Comparison of ENCODE assay signal across 45 mouse cellular contexts in genomic region chr5:90515561-90515960, GRCm38 (mm10). TPM values are rescaled to one million over a fixed set of nuclear protein-coding genes. Genes with fewer than 3 reads are reported as not detected.
"Had no signal": no experiment of that assay in that cellular context is flagged by ENCODE, and none has a peak within 500 bp of the region (broad histone marks: within the 10 kb centered on the region; RNA-seq: fewer than 3 reads in every experiment).

No protein-coding gene starts in this region.

- H3K36me3 ChIP-seq: heart, embryonic 10.5 days; heart, embryonic 12.5 days; heart, embryonic 13.5 days; heart, embryonic 15.5 days; hindbrain, embryonic 10.5 days; hindbrain, embryonic 12.5 days; hindbrain, embryonic 13.5 days; hindbrain, embryonic 15.5 days; intestine, embryonic 15.5 days; kidney, embryonic 15.5 days had no signal

- H3K4me1 ChIP-seq: heart, embryonic 10.5 days; heart, embryonic 12.5 days; heart, embryonic 13.5 days; heart, embryonic 15.5 days; hindbrain, embryonic 10.5 days; hindbrain, embryonic 12.5 days; hindbrain, embryonic 13.5 days; hindbrain, embryonic 15.5 days; intestine, embryonic 15.5 days; kidney, embryonic 15.5 days had no signal

- H3K9me3 ChIP-seq: heart, embryonic 10.5 days; heart, embryonic 12.5 days; heart, embryonic 13.5 days; heart, embryonic 15.5 days; hindbrain, embryonic 10.5 days; hindbrain, embryonic 12.5 days; hindbrain, embryonic 13.5 days; hindbrain, embryonic 15.5 days; intestine, embryonic 15.5 days; kidney, embryonic 15.5 days had no signal

- H3K27ac ChIP-seq: heart, embryonic 10.5 days; heart, embryonic 13.5 days; heart, embryonic 15.5 days; hindbrain, embryonic 10.5 days; hindbrain, embryonic 12.5 days; hindbrain, embryonic 13.5 days; hindbrain, embryonic 15.5 days; hindbrain, postnatal 0 days; intestine, embryonic 15.5 days; kidney, embryonic 15.5 days; kidney, postnatal 0 days; layer of hippocampus, adult 2 months had no signal

- ATAC-seq: hindbrain, postnatal 0 days; inflammation-experienced regulatory T-cells, adult 6 months; intestine, embryonic 15.5 days; intestine, embryonic 16.5 days; intestine, postnatal 0 days had no signal

- H3K9ac ChIP-seq: heart, embryonic 12.5 days; heart, embryonic 13.5 days; heart, embryonic 15.5 days; hindbrain, embryonic 12.5 days; hindbrain, embryonic 13.5 days; hindbrain, embryonic 15.5 days; intestine, embryonic 15.5 days; kidney, embryonic 15.5 days had no signal

- H3K4me2 ChIP-seq: heart, embryonic 11.5 days; heart, embryonic 12.5 days; heart, embryonic 13.5 days; heart, embryonic 15.5 days; hindbrain, embryonic 12.5 days; hindbrain, embryonic 13.5 days; hindbrain, embryonic 15.5 days; intestine, embryonic 15.5 days; kidney, embryonic 15.5 days had no signal

- H3K4me3 ChIP-seq: heart, embryonic 10.5 days; heart, embryonic 12.5 days; heart, embryonic 13.5 days; heart, embryonic 15.5 days; hindbrain, embryonic 10.5 days; hindbrain, embryonic 12.5 days; hindbrain, embryonic 13.5 days; hindbrain, embryonic 15.5 days; intestine, embryonic 15.5 days; kidney, embryonic 15.5 days; layer of hippocampus, adult 2 months had no signal

- H3K27me3 ChIP-seq: heart, embryonic 12.5 days; heart, embryonic 13.5 days; heart, embryonic 15.5 days; hindbrain, embryonic 12.5 days; hindbrain, embryonic 13.5 days; hindbrain, embryonic 15.5 days; intestine, embryonic 15.5 days; kidney, embryonic 15.5 days had no signal

- DNase-seq: heart, postnatal 10 days; heart, postnatal 14 days; heart, postnatal 36 days; heart, postnatal 4 days; kidney, adult 11 months; kidney, adult 18-20 months; kidney, adult 2 months; kidney, adult 8-10 months; kidney, adult 9 months; kidney, postnatal 10 days; kidney, postnatal 14 days; kidney, postnatal 25 days; kidney, postnatal 36 days; kidney, postnatal 4 days; layer of hippocampus, adult 9-11 months; layer of hippocampus, postnatal 36 days had no signal

RNA-seq across cellular contexts. Expression of gene Afm, which starts 3.2 kb away (rescaled TPM):
- total RNA-seq: heart, adult 8-10 months; heart, postnatal 10 days; heart, postnatal 14 days; heart, postnatal 25 days; heart, postnatal 36 days; heart, postnatal 4 days; hindbrain, postnatal 0 days; layer of hippocampus, adult 18-20 months; layer of hippocampus, adult 2 months; layer of hippocampus, postnatal 10 days; layer of hippocampus, postnatal 14 days; layer of hippocampus, postnatal 25 days; layer of hippocampus, postnatal 36 days; left cerebral cortex, adult 18-20 months had no signal
- polyA plus RNA-seq: heart, embryonic 11.5 days; heart, embryonic 14.5 days; heart, embryonic 15.5 days; heart, postnatal 0 days; hindbrain, embryonic 10.5 days; hindbrain, embryonic 11.5 days; hindbrain, embryonic 12.5 days; hindbrain, embryonic 13.5 days; hindbrain, embryonic 15.5 days; hindbrain, postnatal 0 days; inflammation-experienced regulatory T-cells, adult 6 months had no signal

RNA-seq across cellular contexts. Expression of gene Afp, which starts 25.0 kb away (rescaled TPM):
- total RNA-seq: heart, adult 8-10 months; heart, postnatal 10 days; heart, postnatal 14 days; heart, postnatal 25 days; heart, postnatal 36 days; layer of hippocampus, adult 18-20 months; layer of hippocampus, adult 2 months; layer of hippocampus, postnatal 10 days; layer of hippocampus, postnatal 14 days; layer of hippocampus, postnatal 25 days; layer of hippocampus, postnatal 36 days; left cerebral cortex, adult 18-20 months had no signal
- polyA plus RNA-seq: hindbrain, embryonic 11.5 days had no signal

RNA-seq across cellular contexts. Expression of gene 5830473C10Rik, which starts 45.3 kb away (rescaled TPM):
- total RNA-seq: heart, adult 8-10 months; heart, postnatal 10 days; heart, postnatal 14 days; heart, postnatal 25 days; heart, postnatal 36 days; heart, postnatal 4 days; hematopoietic stem cell, adult 5-6 weeks; hindbrain, postnatal 0 days; layer of hippocampus, adult 18-20 months; layer of hippocampus, adult 2 months; layer of hippocampus, postnatal 25 days; layer of hippocampus, postnatal 36 days had no signal
- polyA plus RNA-seq: heart, embryonic 11.5 days; heart, embryonic 12.5 days; heart, embryonic 13.5 days; heart, embryonic 14.5 days; heart, embryonic 15.5 days; heart, embryonic 16.5 days; heart, postnatal 0 days; hindbrain, embryonic 11.5 days; hindbrain, embryonic 12.5 days; hindbrain, embryonic 13.5 days; hindbrain, embryonic 15.5 days; intestine, embryonic 15.5 days had no signal

RNA-seq across cellular contexts. Expression of gene Alb, which starts 54.9 kb away (rescaled TPM):
- total RNA-seq: heart, postnatal 25 days; heart, postnatal 36 days; hematopoietic stem cell, adult 5-6 weeks; layer of hippocampus, adult 18-20 months; layer of hippocampus, adult 2 months; layer of hippocampus, postnatal 10 days; layer of hippocampus, postnatal 14 days; layer of hippocampus, postnatal 25 days; layer of hippocampus, postnatal 36 days; left cerebral cortex, adult 18-20 months had no signal
- polyA plus RNA-seq: hindbrain, embryonic 10.5 days; hindbrain, embryonic 11.5 days; hindbrain, embryonic 12.5 days; hindbrain, postnatal 0 days; inflammation-experienced regulatory T-cells, adult 6 months had no signal
